Mouse (Mus musculus) neural tube, embryonic 11.5 days (tissue): ENCODE results near the gene Ints5. TPM values are rescaled to one million over a fixed set of nuclear protein-coding genes. Genes with fewer than 3 reads are reported as not detected.

Experiments
- ATAC-seq: fragments of 200-750 bp; cut with Nextera tagmentation; 2 replicates; pipeline ENCODE4 v1.8.0; 2017; ENCODE audit warnings: moderate number of reproducible peaks, mild to moderate bottlenecking, moderate TSS enrichment, moderate library complexity; ENCODE audit not compliant: insufficient read depth, low FRiP score, low TSS enrichment
- DNase-seq: peaks from one replicate; pipeline ENCODE4 v3.0.0-alpha.2; 2015; ENCODE audit warnings: low spot score
- H3K27ac ChIP-seq: fragments of 300-500 bp; sonication (generic); 2 replicates; pipeline ENCODE4 v1.5.1; 2014; ENCODE audit warnings: low read depth, mild to moderate bottlenecking, low read length
- H3K27me3 ChIP-seq: fragments of 300-500 bp; sonication (generic); 2 replicates; pipeline ENCODE4 v1.6.1; 2014; ENCODE audit warnings: mild to moderate bottlenecking, low read length, mixed read lengths; ENCODE audit not compliant: control insufficient read depth, insufficient read depth
- H3K36me3 ChIP-seq: fragments of 300-500 bp; sonication (generic); 2 replicates; pipeline ENCODE4 v1.6.1; 2014; ENCODE audit warnings: mild to moderate bottlenecking, low read length, moderate library complexity, mixed read lengths; ENCODE audit not compliant: control insufficient read depth, insufficient read depth
- H3K4me1 ChIP-seq: fragments of 300-500 bp; sonication (generic); 2 replicates; pipeline ENCODE4 v1.6.1; 2014; ENCODE audit warnings: low read length, mixed read lengths; ENCODE audit not compliant: control insufficient read depth, insufficient read depth
- H3K4me2 ChIP-seq: fragments of 300-500 bp; sonication (generic); 2 replicates; pipeline ENCODE4 v1.6.1; 2014; ENCODE audit warnings: low read depth, mild to moderate bottlenecking, moderate library complexity
- H3K4me3 ChIP-seq: fragments of 300-500 bp; sonication (generic); 2 replicates; pipeline ENCODE4 v1.5.1; 2014; ENCODE audit warnings: low read depth, low read length
- H3K9ac ChIP-seq: fragments of 300-500 bp; sonication (generic); 2 replicates; pipeline ENCODE4 v1.6.1; 2014; ENCODE audit warnings: mild to moderate bottlenecking, low read length
- H3K9me3 ChIP-seq: fragments of 300-500 bp; sonication (generic); 2 replicates; pipeline ENCODE4 v1.6.1; 2016; ENCODE audit warnings: low read length; ENCODE audit not compliant: control insufficient read depth
- WGBS: fragments of 180-500 bp; shearing (Covaris S2); extraction: QIAGEN DNeasy Blood & Tissue Kit; methylation state at CpG from one replicate; pipeline ENCODE4 v1.1.7; 2014; 5-methylcytosine and 5-hydroxymethylcytosine counted together
- polyA plus RNA-seq: library from polyadenylated mRNA; unstranded; fragments of >200 nt; fragmentation: Nextera tagmentation; extraction: Ambion mirVana; gene quantifications from 2 replicates; pipeline ENCODE4 v1.2.1, GENCODE M21; 2014

Gene Ints5
- polyA plus RNA-seq, 1 experiment from 2014 or later: 49.9 TPM

DNA sequence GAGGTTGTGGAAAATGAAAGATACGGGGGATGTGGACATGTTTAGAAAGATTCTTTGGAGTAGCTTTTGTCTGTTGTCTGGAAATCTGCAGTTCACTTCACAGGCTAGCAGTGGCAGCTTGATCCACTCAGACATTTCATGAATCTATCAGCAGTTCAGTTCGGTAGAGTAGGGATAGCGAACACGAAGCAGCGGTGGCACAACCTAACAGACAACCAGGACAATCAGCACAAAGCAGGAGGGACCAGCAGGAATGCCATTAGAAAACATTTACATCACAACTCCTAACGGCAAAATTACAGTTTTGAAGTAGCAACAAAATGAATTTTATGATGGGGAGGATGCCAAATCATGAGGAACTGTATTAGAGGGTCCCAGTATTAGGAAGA lies 26.9 kb downstream of the Ints5 start:
- no peak; the same call in 1 of the 2 replicates for ATAC-seq
- Histone ChIP-seq H3K4me1 (peaks cover 12% of the 10 kb centered on the region), H3K27me3 (no peaks in the 10 kb centered on the region), H3K4me3 (peak overlapping the region; percentile 86), H3K36me3 (peaks cover 12% of the 10 kb centered on the region), H3K27ac (peak overlapping the region; percentile 60), H3K9ac (peak overlapping the region; percentile 84), H3K4me2 (peak overlapping the region; percentile 83), H3K9me3 (no peaks in the 10 kb centered on the region)
- 61% methylated on average over 6 of the region's 6 CpGs for WGBS
- no peak for DNase-seq

DNA sequence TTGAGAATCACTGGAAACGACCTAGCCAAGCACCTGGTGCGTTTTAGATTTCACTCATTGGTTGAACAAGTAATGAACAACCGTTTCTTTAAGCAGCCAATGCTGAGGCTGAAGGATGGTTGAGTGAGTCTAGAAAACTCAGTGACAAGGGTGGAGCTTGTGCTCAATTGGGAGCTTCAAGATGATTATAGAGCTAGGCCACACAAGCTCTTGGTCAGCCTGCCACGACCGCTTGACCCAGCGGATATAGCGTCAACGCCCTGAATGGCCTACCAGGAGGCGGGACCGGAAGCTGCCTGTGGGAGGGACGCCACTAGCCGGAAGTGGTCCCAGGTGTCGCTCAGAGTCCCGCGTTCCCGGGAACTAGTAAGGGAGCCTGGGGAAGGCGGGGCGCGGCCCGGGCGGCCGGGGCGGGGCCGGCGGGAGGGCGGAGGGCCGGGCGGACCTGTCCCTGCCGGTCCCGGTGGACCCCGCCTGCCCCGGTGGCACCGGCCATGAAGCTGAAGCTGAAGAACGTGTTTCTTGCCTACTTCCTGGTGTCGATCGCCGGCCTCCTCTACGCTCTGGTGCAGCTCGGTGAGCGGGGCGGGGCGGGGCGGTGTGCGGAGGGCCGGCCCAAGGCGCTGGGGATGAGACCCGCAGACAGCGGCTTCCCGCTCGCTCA lies 27.4 kb downstream of the Ints5 start, which contains the start of gene B3gat3:
Gene B3gat3 (plus strand): TSS at position 302 of the 664 bp plus-strand sequence.
- Histone ChIP-seq H3K27me3 (no peaks in the 10 kb centered on the region), H3K4me2 (peak within 1 kb of the TSS; percentile 83), H3K4me1 (peaks cover 12% of the 10 kb centered on the region), H3K36me3 (peaks cover 7% of the 10 kb centered on the region), H3K9ac (peak within 1 kb of the TSS; percentile 84), H3K27ac (peak within 1 kb of the TSS; percentile 60), H3K9me3 (no peaks in the 10 kb centered on the region), H3K4me3 (peak within 1 kb of the TSS; percentile 86)
- DNase-seq: peak; percentile 93
- 2% methylated on average over 47 of the region's 50 CpGs for WGBS
- peak; percentile 97 for ATAC-seq

DNA sequence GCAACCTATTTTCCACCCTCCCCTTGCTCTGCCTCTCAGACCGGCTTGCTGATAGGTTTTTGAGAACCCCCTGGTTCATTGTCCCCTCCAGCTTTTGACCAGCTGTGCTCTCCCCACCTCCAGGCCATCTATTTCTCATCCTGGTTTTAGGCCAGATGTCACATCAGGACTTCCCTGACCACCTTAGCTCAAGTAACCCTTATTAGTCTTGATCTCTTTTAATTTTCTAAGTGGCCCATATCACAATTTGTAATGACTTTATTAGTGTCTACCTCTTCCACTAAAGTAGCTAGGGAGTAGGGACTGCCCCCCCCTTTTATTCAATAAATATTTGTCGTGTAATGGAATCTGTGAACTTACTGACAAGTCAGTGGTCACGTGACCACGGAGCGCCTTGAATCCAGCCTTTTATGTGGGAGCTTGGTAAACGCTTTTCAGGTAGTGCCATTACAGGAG lies 28.1 kb downstream of the Ints5 start:
- DNase-seq: no peak
- ATAC-seq: peak; percentile 3; the same call in 1 of the 2 replicates

DNA sequence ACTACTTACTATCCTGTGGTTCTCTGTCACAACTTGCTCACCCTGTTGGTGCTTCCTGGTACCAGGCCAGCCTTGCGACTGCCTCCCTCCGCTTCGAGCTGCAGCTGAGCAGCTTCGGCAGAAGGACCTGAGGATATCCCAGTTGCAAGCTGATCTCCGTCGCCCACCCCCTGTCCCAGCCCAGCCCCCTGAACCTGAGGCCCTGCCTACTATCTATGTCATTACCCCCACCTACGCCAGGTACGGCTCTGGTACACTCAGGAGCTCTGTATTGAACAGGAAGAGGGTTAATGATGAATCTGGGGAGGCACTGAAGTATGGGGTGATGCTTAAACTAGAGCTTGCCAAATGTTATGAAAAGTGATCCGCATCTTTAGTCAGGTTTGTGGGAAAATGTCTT lies 28.9 kb downstream of the Ints5 start:
- Histone ChIP-seq H3K4me3 (no peak overlapping the region), H3K36me3 (peaks cover 4% of the 10 kb centered on the region; the same call in 1 of the 2 replicates)

More for the DNA sequence above, 28.1 kb downstream of the Ints5 start:
- Histone ChIP-seq H3K9me3 (no peaks in the 10 kb centered on the region), H3K36me3 (peaks cover 4% of the 10 kb centered on the region), H3K4me2 (peak overlapping the region; percentile 83), H3K4me3 (peak overlapping the region; percentile 86), H3K9ac (peak overlapping the region; percentile 84), H3K27ac (peak overlapping the region; percentile 60), H3K27me3 (no peaks in the 10 kb centered on the region), H3K4me1 (peaks cover 12% of the 10 kb centered on the region)
- 2% methylated on average over 6 of the region's 6 CpGs for WGBS

GRCm38 (mm10) chr19:8926766-8927165 lies 34.0 kb downstream of the Ints5 start:
- Histone ChIP-seq H3K9ac (no peak overlapping the region), H3K9me3 (no peaks in the 10 kb centered on the region), H3K4me3 (no peak overlapping the region), H3K36me3 (peaks cover 6% of the 10 kb centered on the region), H3K27ac (no peak overlapping the region), H3K27me3 (no peaks in the 10 kb centered on the region), H3K4me2 (no peak overlapping the region), H3K4me1 (peaks cover 5% of the 10 kb centered on the region; the same call in 1 of the 2 replicates)
- ATAC-seq: no peak
- WGBS: 90% methylated on average over 2 of the region's 2 CpGs
- DNase-seq: no peak

More for the DNA sequence above, 28.9 kb downstream of the Ints5 start:
- no peaks in the 10 kb centered on the region for H3K9me3 ChIP-seq
- H3K4me1 ChIP-seq: peaks cover 12% of the 10 kb centered on the region
- no peak for DNase-seq
- no peak overlapping the region for H3K27ac ChIP-seq
- H3K9ac ChIP-seq: peak overlapping the region; percentile 84
- no peaks in the 10 kb centered on the region for H3K27me3 ChIP-seq
- no peak for ATAC-seq
- H3K4me2 ChIP-seq: peak overlapping the region; percentile 9; the same call in 1 of the 2 replicates
- WGBS: 86% methylated on average over 9 of the region's 9 CpGs

GRCm38 (mm10) chr19:8927891-8928525 lies 35.2 kb downstream of the Ints5 start:
- Histone ChIP-seq H3K27ac (no peak overlapping the region), H3K4me3 (no peak overlapping the region), H3K4me2 (no peak overlapping the region), H3K27me3 (no peaks in the 10 kb centered on the region), H3K36me3 (peaks cover 6% of the 10 kb centered on the region), H3K9ac (no peak overlapping the region), H3K9me3 (no peaks in the 10 kb centered on the region), H3K4me1 (peaks cover 5% of the 10 kb centered on the region; the same call in 1 of the 2 replicates)
- WGBS: 90% methylated on average over 12 of the region's 12 CpGs
- ATAC-seq: no peak
- DNase-seq: no peak

GRCm38 (mm10) chr19:8928689-8929223 lies 36.0 kb downstream of the Ints5 start:
- 0 out of 2 replicates have a peak overlapping the region, but pooled peaks have one; percentile 67 for H3K27ac ChIP-seq

GRCm38 (mm10) chr19:8929224-8930088 lies 36.7 kb downstream of the Ints5 start, which contains the start of the genes Rom1 and Eml3:
TSS of gene Rom1 (minus strand) at chr19:8929356.
TSS of gene Eml3 (plus strand) at chr19:8929552.
- Histone ChIP-seq H3K36me3 (peaks cover 6% of the 10 kb centered on the region), H3K9ac (peak within 1 kb of the TSS; percentile 78), H3K27me3 (no peaks in the 10 kb centered on the region), H3K4me3 (peak within 1 kb of the TSS; percentile 64), H3K27ac (peak within 1 kb of the TSS; percentile 67; the same call in 1 of the 2 replicates), H3K4me2 (peak within 1 kb of the TSS; percentile 82), H3K9me3 (no peaks in the 10 kb centered on the region), H3K4me1 (peaks cover 5% of the 10 kb centered on the region; the same call in 1 of the 2 replicates)
- WGBS: under 1% methylated on average over 66 of the region's 74 CpGs
- ATAC-seq: peak; percentile 72
- DNase-seq: peak; percentile 75

More at GRCm38 (mm10) chr19:8928689-8929223, 36.0 kb downstream of the Ints5 start:
- Histone ChIP-seq H3K9me3 (no peaks in the 10 kb centered on the region), H3K4me3 (peak overlapping the region; percentile 64), H3K36me3 (peaks cover 6% of the 10 kb centered on the region), H3K4me2 (peak overlapping the region; percentile 82), H3K9ac (peak overlapping the region; percentile 78), H3K4me1 (peaks cover 5% of the 10 kb centered on the region; the same call in 1 of the 2 replicates), H3K27me3 (no peaks in the 10 kb centered on the region)
- ATAC-seq (0 out of 2 replicates have a peak, but pooled peaks have one; percentile 7), DNase-seq (no peak)
- 21% methylated on average over 16 of the region's 16 CpGs for WGBS
